Mouse (Mus musculus): ENCODE data around the gene Slc6a8. TPM values are rescaled to one million over a fixed set of nuclear protein-coding genes. Genes with fewer than 3 reads are reported as not detected.
A peak's percentile ranks its signal among the peaks of the same experiment; 100 is the strongest.

Gene Slc6a8
- total and polyA plus RNA-seq, 3 experiments, result 5.4 to 11.9 TPM; not detected in 1

DNA sequence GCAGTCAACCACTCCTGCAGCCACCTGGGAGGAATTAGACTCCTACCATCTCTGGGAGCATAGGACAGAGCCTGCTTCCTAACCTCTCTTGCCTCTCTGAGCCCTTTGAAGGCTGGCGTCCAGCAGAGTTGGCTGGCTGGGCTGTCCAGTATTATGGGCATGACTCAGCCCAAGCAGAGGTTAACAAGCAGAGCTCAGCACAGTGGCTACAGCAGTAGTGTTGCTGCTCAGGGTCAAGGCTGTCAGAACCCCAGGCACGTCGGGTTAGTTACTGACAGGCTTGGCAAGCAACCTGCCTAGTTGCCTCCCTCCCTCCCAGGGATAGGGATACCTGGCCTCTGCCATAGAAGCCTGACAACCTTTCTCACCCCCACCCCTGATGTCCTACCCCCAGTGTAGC lies 45.3 kb downstream of the Slc6a8 start:
- no peak for DNase-seq (ENCODE audit: low read depth, low spot score)
- H3K4me3 ChIP-seq (ENCODE audit: control insufficient read depth in 1 of 2, insufficient read depth in 1 of 2, low read depth in 2 of 2, low read length in 2 of 2), result peak overlapping the region; percentile 55 to 83; a peak in 3 of 4 replicates
- H3K9me3 ChIP-seq (replicated peaks; ENCODE audit: insufficient read depth, low read length), result no peaks in the 10 kb centered on the region
- H3K27me3 ChIP-seq (ENCODE audit: control insufficient read depth in 1 of 2, insufficient read depth in 2 of 2, low read length in 2 of 2), result no peaks in the 10 kb centered on the region
- H3K9ac ChIP-seq (ENCODE audit: control insufficient read depth, low read depth, low read length, poor library complexity, severe bottlenecking), result peak overlapping the region; percentile 22
- H3K36me3 ChIP-seq (ENCODE audit: control insufficient read depth in 1 of 2, insufficient read depth in 2 of 2, low read length in 2 of 2), result peaks cover 0 to 21% of the 10 kb centered on the region in 2 experiments; a peak in 2 of 4 replicates
- H3K79me2 ChIP-seq (ENCODE audit: control insufficient read depth, insufficient read depth, low read length, poor library complexity), result peaks cover 30% of the 10 kb centered on the region
- peaks cover 4 to 25% of the 10 kb centered on the region in 2 experiments for H3K4me1 ChIP-seq (ENCODE audit: control insufficient read depth in 1 of 2, insufficient read depth in 2 of 2, low read length in 2 of 2)
- H3K27ac ChIP-seq (ENCODE audit: control insufficient read depth, low read depth, low read length), result no peak overlapping the region
- no peak for TF ChIP-seq MEF2A (IDR thresholded peaks at IDR 0.05; ENCODE audit: extremely low read depth, insufficient replicate concordance, low read depth, low read length, poor library complexity, severe bottlenecking)

DNA sequence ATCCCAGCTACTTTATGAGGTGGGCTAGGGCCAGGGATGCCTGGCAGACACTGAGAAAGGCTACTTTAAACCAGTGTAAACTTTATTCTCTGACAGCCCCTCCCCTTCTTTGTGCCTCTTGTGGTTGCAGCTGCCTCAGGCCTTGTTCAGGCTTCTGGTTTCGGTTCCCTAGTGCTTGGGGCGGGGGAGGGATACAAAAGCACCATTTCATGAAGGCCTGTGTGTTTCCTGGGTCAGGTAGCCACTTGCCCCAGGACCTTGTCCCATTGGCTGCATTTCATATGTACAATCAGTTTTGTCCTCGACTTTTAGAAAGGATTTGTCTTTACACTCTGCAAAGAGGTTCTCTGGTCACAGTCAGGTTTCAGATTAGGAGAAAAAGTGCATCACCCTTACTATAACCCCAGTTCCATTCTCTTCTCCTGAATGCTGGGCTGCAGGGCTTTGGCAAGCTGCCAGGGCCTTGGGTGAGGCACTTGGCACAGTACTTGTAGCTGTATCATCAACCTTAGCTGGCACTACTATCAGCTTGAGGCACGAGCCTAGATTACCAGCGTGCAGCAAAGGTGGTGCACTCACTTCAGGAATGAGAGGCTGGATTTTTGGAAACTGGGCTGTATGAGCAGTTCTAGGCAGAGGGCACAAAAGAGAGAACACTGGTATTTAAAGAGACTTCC lies 45.9 kb downstream of the Slc6a8 start:
- Histone ChIP-seq H3K9me3 (replicated peaks; ENCODE audit: insufficient read depth, low read length) (no peaks in the 10 kb centered on the region), H3K36me3 (ENCODE audit: control insufficient read depth in 1 of 2, insufficient read depth in 2 of 2, low read length in 2 of 2) (peaks cover 0 to 17% of the 10 kb centered on the region in 2 experiments; a peak in 2 of 4 replicates), H3K4me1 (ENCODE audit: control insufficient read depth in 1 of 2, insufficient read depth in 2 of 2, low read length in 2 of 2) (peaks cover 4 to 25% of the 10 kb centered on the region in 2 experiments), H3K9ac (ENCODE audit: control insufficient read depth, low read depth, low read length, poor library complexity, severe bottlenecking) (peak overlapping the region; percentile 22), H3K79me2 (ENCODE audit: control insufficient read depth, insufficient read depth, low read length, poor library complexity) (peaks cover 30% of the 10 kb centered on the region), H3K4me3 (ENCODE audit: control insufficient read depth in 1 of 2, insufficient read depth in 1 of 2, low read depth in 2 of 2, low read length in 2 of 2) (peak overlapping the region; percentile 55 to 83; a peak in 3 of 4 replicates), H3K27ac (ENCODE audit: control insufficient read depth, low read depth, low read length) (no peak overlapping the region), H3K27me3 (ENCODE audit: control insufficient read depth in 1 of 2, insufficient read depth in 2 of 2, low read length in 2 of 2) (no peaks in the 10 kb centered on the region)
- DNase-seq (ENCODE audit: low read depth, low spot score), result peak; percentile 52
- no peak for TF ChIP-seq CTCF (IDR thresholded peaks at IDR 0.05 in 2 of 3, conservative IDR thresholded peaks at IDR 0.05 in 1 of 3; ENCODE audit: control insufficient read depth in 1 of 3, insufficient read depth in 1 of 3, low read depth in 2 of 3, low read length in 3 of 3, poor library complexity in 1 of 3, severe bottlenecking in 1 of 3)
- no peak for TF ChIP-seq USF2 (IDR thresholded peaks at IDR 0.05; ENCODE audit: borderline replicate concordance in 1 of 2, insufficient read depth in 1 of 2, low read depth in 1 of 2, low read length in 2 of 2)
- TF ChIP-seq KAT2A (conservative IDR thresholded peaks at IDR 0.05; ENCODE audit: low read depth, low read length), result no peak
- TF ChIP-seq TAL1 (IDR thresholded peaks at IDR 0.05; ENCODE audit: low read length), result no peak
- no peak for TF ChIP-seq TBP (IDR thresholded peaks at IDR 0.05; ENCODE audit: low read depth, low read length)
- no peak for TF ChIP-seq CHD1 (IDR thresholded peaks at IDR 0.05; ENCODE audit: low read depth, low read length)
- no peak for TF ChIP-seq GATA1 (IDR thresholded peaks at IDR 0.05; ENCODE audit: low read depth, low read length)
- TF ChIP-seq EP300 (IDR thresholded peaks at IDR 0.05; ENCODE audit: low read depth in 1 of 2, low read length in 2 of 2), result peak; percentile 14 to 41; a peak in 2 of 4 replicates
- TF ChIP-seq ZC3H11A (IDR thresholded peaks at IDR 0.05; ENCODE audit: low read depth, low read length), result no peak
- TF ChIP-seq ELF1 (IDR thresholded peaks at IDR 0.05; ENCODE audit: low read depth, low read length), result no peak
- no peak for TF ChIP-seq USF1 (IDR thresholded peaks at IDR 0.05; ENCODE audit: low read depth, low read length)
- no peak for TF ChIP-seq POLR2AphosphoS2 (IDR thresholded peaks at IDR 0.05; ENCODE audit: low read length)
- no peak for TF ChIP-seq MYC (IDR thresholded peaks at IDR 0.05; ENCODE audit: low read depth, low read length)
- 0 out of 2 replicates have a peak, but pooled peaks have one; percentile 35 for TF ChIP-seq SIN3A (IDR thresholded peaks at IDR 0.05; ENCODE audit: low read length)
- no peak for TF ChIP-seq MAZ (IDR thresholded peaks at IDR 0.05; ENCODE audit: low read depth, low read length)
- TF ChIP-seq MXI1 (IDR thresholded peaks at IDR 0.05; ENCODE audit: low read depth, low read length), result peak; percentile 62; the same call in 1 of the 2 replicates
- TF ChIP-seq POLR2AphosphoS5 (IDR thresholded peaks at IDR 0.05; ENCODE audit: borderline replicate concordance, low read depth, low read length), result no peak
- TF ChIP-seq ZNF384 (IDR thresholded peaks at IDR 0.05; ENCODE audit: low read depth, low read length), result no peak
- no peak for TF ChIP-seq UBTF (IDR thresholded peaks at IDR 0.05; ENCODE audit: borderline replicate concordance, insufficient read depth, low read depth, low read length)
- no peak for TF ChIP-seq NELFE (IDR thresholded peaks at IDR 0.05; ENCODE audit: low read depth, low read length)
- peak; percentile 80 for TF ChIP-seq BHLHE40 (IDR thresholded peaks at IDR 0.05; ENCODE audit: borderline replicate concordance, low read depth, low read length)
- no peak for TF ChIP-seq SMC3 (IDR thresholded peaks at IDR 0.05; ENCODE audit: low read depth, low read length)
- TF ChIP-seq MAX (IDR thresholded peaks at IDR 0.05; ENCODE audit: low read length), result no peak
- TF ChIP-seq CHD2 (IDR thresholded peaks at IDR 0.05; ENCODE audit: low read length), result no peak
- TF ChIP-seq ETS1 (IDR thresholded peaks at IDR 0.05; ENCODE audit: low read depth, low read length), result peak; percentile 44; the same call in 1 of the 2 replicates
- TF ChIP-seq POLR2A (IDR thresholded peaks at IDR 0.05; ENCODE audit: control insufficient read depth in 1 of 2, insufficient read depth in 1 of 2, low read depth in 1 of 2, low read length in 2 of 2, poor library complexity in 1 of 2), result no peak
- no peak for TF ChIP-seq MAFK (IDR thresholded peaks at IDR 0.05; ENCODE audit: borderline replicate concordance, low read depth, low read length)
- TF ChIP-seq TCF12 (IDR thresholded peaks at IDR 0.05; ENCODE audit: low read depth, low read length), result 0 out of 2 replicates have a peak, but pooled peaks have one; percentile 35
- TF ChIP-seq MEF2A (IDR thresholded peaks at IDR 0.05; ENCODE audit: extremely low read depth, insufficient replicate concordance, low read depth, low read length, poor library complexity, severe bottlenecking), result no peak
- TF ChIP-seq RAD21 (IDR thresholded peaks at IDR 0.05; ENCODE audit: low read depth, low read length), result no peak
